Mouse (Mus musculus) megakaryocyte-erythroid progenitor cell, adult 5-6 weeks (primary cell): ENCODE measurements around the gene Nrn1l. TPM values are rescaled to one million over a fixed set of nuclear protein-coding genes. Genes with fewer than 3 reads are reported as not detected.

Experiments used
- ATAC-seq: replicated peaks from 2 replicates; pipeline ENCODE4 v1.8.0; 2016; ENCODE audit warnings: mild to moderate bottlenecking, inconsistent platforms; ENCODE audit not compliant: severe bottlenecking, poor library complexity, low FRiP score, low TSS enrichment
- total RNA-seq, 2 experiments: library from RNA; stranded (forward) in 1 of 2; stranded (reverse) in 1 of 2; fragments of 200-1000, 215-1000 nt in 1 of 2; fragments of >200 nt in 1 of 2; fragmentation: Nextera tagmentation in 1 of 2; gene quantifications; 2 replicates each; pipeline ENCODE4 v1.2.3; 2014 to 2017

Nrn1l gene
- total RNA-seq (2014; fragmentation: Nextera tagmentation) (2.0 and 3.3 TPM in 2 replicates), total RNA-seq (2017) (not detected in 2 replicates)

- ATAC-seq = peak; percentile 66
These were observed at the start of gene Nrn1l for GRCm38 (mm10) chr8:105893339-105893738. Gene Nrn1l, plus strand, starts transcription at chr8:105893567.

GRCm38 (mm10) chr8:105846678-105847077, 46.7 kb upstream of the Nrn1l start:
- ATAC-seq = 0 out of 2 replicates have a peak, but pooled peaks have one; percentile 17

GRCm38 (mm10) chr8:105850014-105850413, 43.4 kb upstream of the Nrn1l start:
- no peak for ATAC-seq

- ATAC-seq = no peak
These were observed 42.8 kb upstream of the Nrn1l start for GRCm38 (mm10) chr8:105850611-105851010.

- ATAC-seq = peak; percentile 78
These were observed 41.7 kb upstream of the Nrn1l start for GRCm38 (mm10) chr8:105851651-105852143.

- ATAC-seq = no peak
These were observed 41.1 kb upstream of the Nrn1l start for GRCm38 (mm10) chr8:105852146-105852729.

GRCm38 (mm10) chr8:105853178-105853577, 40.2 kb upstream of the Nrn1l start, which contains the start of gene Cenpt:
Gene Cenpt, minus strand, starts transcription at chr8:105853278.
- no peak for ATAC-seq

- ATAC-seq = no peak
These were observed 39.1 kb upstream of the Nrn1l start for GRCm38 (mm10) chr8:105854303-105854702.

- peak; percentile 64 for ATAC-seq
These were observed 38.6 kb upstream of the Nrn1l start, which contains the start of gene Thap11 for GRCm38 (mm10) chr8:105854715-105855216. Gene Thap11, plus strand, starts transcription at chr8:105855132.

GRCm38 (mm10) chr8:105855248-105856167, 37.9 kb upstream of the Nrn1l start:
- no peak for ATAC-seq

- no peak for ATAC-seq
These were observed 37.1 kb upstream of the Nrn1l start for GRCm38 (mm10) chr8:105856168-105856835.

- no peak for ATAC-seq
These were observed 34.9 kb upstream of the Nrn1l start for GRCm38 (mm10) chr8:105858495-105858894.

GRCm38 (mm10) chr8:105859314-105859713, 34.1 kb upstream of the Nrn1l start:
- ATAC-seq = peak; percentile 32

- ATAC-seq = peak; percentile 91
These were observed 33.0 kb upstream of the Nrn1l start, which contains the start of gene Nutf2 for GRCm38 (mm10) chr8:105860143-105860981. Gene Nutf2, plus strand, starts transcription at chr8:105860580.

- no peak for ATAC-seq
These were observed 31.4 kb upstream of the Nrn1l start for GRCm38 (mm10) chr8:105861951-105862350.

GRCm38 (mm10) chr8:105866364-105867029, 26.9 kb upstream of the Nrn1l start:
- no peak for ATAC-seq

- ATAC-seq = no peak
These were observed 19.1 kb upstream of the Nrn1l start for GRCm38 (mm10) chr8:105874301-105874700.
